Mouse (Mus musculus): ENCODE measurements around the gene Ncoa3. TPM values are rescaled to one million over a fixed set of nuclear protein-coding genes. Genes with fewer than 3 reads are reported as not detected.

Ncoa3 gene
- polyA plus RNA-seq, 1 experiment from 2014 or later = 14.6 TPM

GRCm38 (mm10) chr2:166092412-166092811 is 100.0 kb downstream of the Ncoa3 start:
- Histone ChIP-seq H3K4me1 (replicated peaks; ENCODE audit: insufficient read depth, low read length) (peaks cover 5% of the 10 kb centered on the region), H3K4me2 (ENCODE audit: low read length) (no peak overlapping the region), H3K27ac (no peak overlapping the region), H3K9ac (ENCODE audit: low read depth, low read length) (no peak overlapping the region), H3K9me3 (replicated peaks; ENCODE audit: low read length) (no peaks in the 10 kb centered on the region), H3K4me3 (replicated peaks; ENCODE audit: low read depth, low read length) (no peak overlapping the region), H3K27me3 (ENCODE audit: insufficient read depth, low read length) (no peaks in the 10 kb centered on the region), H3K36me3 (ENCODE audit: insufficient read depth, low read length) (0 out of 2 replicates have a peak, but pooled peaks cover 9% of the 10 kb centered on the region)
- DNase-seq (ENCODE audit: low spot score) (no peak), ATAC-seq (replicated peaks; ENCODE audit: low FRiP score, low read depth) (no peak)
- WGBS = 88% methylated on average over 6 of the region's 6 CpGs
- TF ChIP-seq CTCF (IDR thresholded peaks at IDR 0.05; ENCODE audit: low read depth) = no peak

- no peak overlapping the region for H3K4me3 ChIP-seq (replicated peaks; ENCODE audit: low read depth, low read length)
- 93% methylated on average over 6 of the region's 6 CpGs for WGBS
- no peak for DNase-seq (ENCODE audit: low spot score)
Observed at GRCm38 (mm10) chr2:166096300-166096699, 103.9 kb downstream of the Ncoa3 start.

GRCm38 (mm10) chr2:166096834-166097233 is 104.4 kb downstream of the Ncoa3 start:
- no peaks in the 10 kb centered on the region for H3K27me3 ChIP-seq (ENCODE audit: insufficient read depth, low read length)
- 94% methylated on average over 1 of the region's 1 CpGs for WGBS
- no peak for ATAC-seq (replicated peaks; ENCODE audit: low FRiP score, low read depth)

More at GRCm38 (mm10) chr2:166096300-166096699, 103.9 kb downstream of the Ncoa3 start:
- no peak for ATAC-seq (replicated peaks; ENCODE audit: low FRiP score, low read depth)
- TF ChIP-seq CTCF (IDR thresholded peaks at IDR 0.05; ENCODE audit: low read depth) = no peak
- Histone ChIP-seq H3K9ac (ENCODE audit: low read depth, low read length) (no peak overlapping the region), H3K4me1 (replicated peaks; ENCODE audit: insufficient read depth, low read length) (no peaks in the 10 kb centered on the region), H3K36me3 (ENCODE audit: insufficient read depth, low read length) (0 out of 2 replicates have a peak, but pooled peaks cover 9% of the 10 kb centered on the region), H3K9me3 (replicated peaks; ENCODE audit: low read length) (no peaks in the 10 kb centered on the region), H3K27ac (no peak overlapping the region), H3K27me3 (ENCODE audit: insufficient read depth, low read length) (no peaks in the 10 kb centered on the region), H3K4me2 (ENCODE audit: low read length) (no peak overlapping the region)

GRCm38 (mm10) chr2:166097443-166098291 is 105.2 kb downstream of the Ncoa3 start:
- Histone ChIP-seq H3K9ac (ENCODE audit: low read depth, low read length) (no peak overlapping the region), H3K4me3 (replicated peaks; ENCODE audit: low read depth, low read length) (no peak overlapping the region), H3K36me3 (ENCODE audit: insufficient read depth, low read length) (0 out of 2 replicates have a peak, but pooled peaks cover 5% of the 10 kb centered on the region), H3K4me2 (ENCODE audit: low read length) (no peak overlapping the region), H3K9me3 (replicated peaks; ENCODE audit: low read length) (no peaks in the 10 kb centered on the region), H3K27ac (no peak overlapping the region), H3K4me1 (replicated peaks; ENCODE audit: insufficient read depth, low read length) (no peaks in the 10 kb centered on the region), H3K27me3 (ENCODE audit: insufficient read depth, low read length) (no peaks in the 10 kb centered on the region)
- whole genome bisulfite sequencing = 81% methylated on average over 18 of the region's 18 CpGs
- DNase-seq (ENCODE audit: low spot score) (peak; percentile 56), ATAC-seq (replicated peaks; ENCODE audit: low FRiP score, low read depth) (no peak)
- TF ChIP-seq CTCF (IDR thresholded peaks at IDR 0.05; ENCODE audit: low read depth) = peak; percentile 69

More at GRCm38 (mm10) chr2:166096834-166097233, 104.4 kb downstream of the Ncoa3 start:
- Histone ChIP-seq H3K4me1 (replicated peaks; ENCODE audit: insufficient read depth, low read length) (no peaks in the 10 kb centered on the region), H3K9ac (ENCODE audit: low read depth, low read length) (no peak overlapping the region), H3K36me3 (ENCODE audit: insufficient read depth, low read length) (0 out of 2 replicates have a peak, but pooled peaks cover 5% of the 10 kb centered on the region), H3K27ac (no peak overlapping the region), H3K4me2 (ENCODE audit: low read length) (no peak overlapping the region), H3K4me3 (replicated peaks; ENCODE audit: low read depth, low read length) (no peak overlapping the region), H3K9me3 (replicated peaks; ENCODE audit: low read length) (no peaks in the 10 kb centered on the region)
- TF ChIP-seq CTCF (IDR thresholded peaks at IDR 0.05; ENCODE audit: low read depth) = no peak
- DNase-seq (ENCODE audit: low spot score) = no peak

- Histone ChIP-seq H3K9ac (ENCODE audit: low read depth, low read length) (no peak overlapping the region), H3K4me2 (ENCODE audit: low read length) (no peak overlapping the region), H3K36me3 (ENCODE audit: insufficient read depth, low read length) (0 out of 2 replicates have a peak, but pooled peaks cover 2% of the 10 kb centered on the region), H3K9me3 (replicated peaks; ENCODE audit: low read length) (no peaks in the 10 kb centered on the region), H3K27ac (no peak overlapping the region), H3K27me3 (ENCODE audit: insufficient read depth, low read length) (no peaks in the 10 kb centered on the region), H3K4me1 (replicated peaks; ENCODE audit: insufficient read depth, low read length) (no peaks in the 10 kb centered on the region), H3K4me3 (replicated peaks; ENCODE audit: low read depth, low read length) (no peak overlapping the region)
- no peak for ATAC-seq (replicated peaks; ENCODE audit: low FRiP score, low read depth)
- no peak for TF ChIP-seq CTCF (IDR thresholded peaks at IDR 0.05; ENCODE audit: low read depth)
- no peak for DNase-seq (ENCODE audit: low spot score)
- WGBS = 80% methylated on average over 15 of the region's 15 CpGs
Observed at GRCm38 (mm10) chr2:166098292-166098933, 106.0 kb downstream of the Ncoa3 start.

Measured in kidney, postnatal 0 days (tissue).